Mouse (Mus musculus) adrenal gland, postnatal 4 days (tissue): ENCODE data around the gene Cnpy3. TPM values are rescaled to one million over a fixed set of nuclear protein-coding genes. Genes with fewer than 3 reads are reported as not detected.
"Not testable (repeated sequence)": the region's sequence is repeated elsewhere in the genome, so short reads cannot be mapped to it uniquely, and the experiment has no call there.

Experiments used
- DNase-seq, 2 experiments: peaks; one replicate each; pipeline ENCODE4 v3.0.0; 2021 to 2022; ENCODE audit warnings: low spot score in 2 of 2, mixed read lengths in 2 of 2
- long read RNA-seq, 2 experiments: library from polyadenylated mRNA; stranded (forward); transcript quantifications; one replicate each; pipeline ENCODE4 v2.0.0; 2021
- total RNA-seq, 2 experiments: library from RNA; stranded (reverse); gene quantifications; 2 replicates each; pipeline ENCODE4 v1.2.3; 2021

The Cnpy3 gene
- 10 to 100 TPM; 61.5 to 63.3 TPM for total RNA-seq
- long read RNA-seq, experiment 1, transcript Cnpy3-201 (6 exons, 1,908 nt), result major isoform, 80 of 110 reads
- long read RNA-seq, experiment 1, partial matches to known transcripts, result 1 of 110 reads
- long read RNA-seq, experiment 1, other reads (novel, unspliced or antisense), result 25 of 110 reads
- long read RNA-seq, experiment 2, transcript Cnpy3-201 (6 exons, 1,908 nt), result major isoform, 116 of 148 reads
- long read RNA-seq, experiment 2, partial matches to known transcripts, result 4 of 148 reads
- long read RNA-seq, experiment 2, other reads (novel, unspliced or antisense), result 19 of 148 reads

- peak; percentile 92 to 96 for DNase-seq
Measured at GRCm38 (mm10) chr17:46751794-46752556, at the start of gene Cnpy3. Gene Cnpy3, minus strand, starts transcription at chr17:46752214.

GRCm38 (mm10) chr17:46801761-46802160 lies 49.7 kb upstream of the Cnpy3 start:
- no peak for DNase-seq

- DNase-seq, result no peak
Measured at GRCm38 (mm10) chr17:46799680-46800079, 47.7 kb upstream of the Cnpy3 start.

- DNase-seq, result no peak
Measured at GRCm38 (mm10) chr17:46797386-46797785, 45.4 kb upstream of the Cnpy3 start.

GRCm38 (mm10) chr17:46796743-46797142 lies 44.7 kb upstream of the Cnpy3 start:
- no peak for DNase-seq

- DNase-seq, result no peak
Measured at GRCm38 (mm10) chr17:46792963-46793362, 40.9 kb upstream of the Cnpy3 start.

- DNase-seq, result not testable (repeated sequence)
Measured at GRCm38 (mm10) chr17:46787974-46788373, 36.0 kb upstream of the Cnpy3 start.

- DNase-seq, result no peak
Measured at GRCm38 (mm10) chr17:46786952-46787351, 34.9 kb upstream of the Cnpy3 start.

GRCm38 (mm10) chr17:46783222-46783565 lies 31.2 kb upstream of the Cnpy3 start:
- no peak for DNase-seq

- peak; percentile 86 to 91 for DNase-seq
Measured at GRCm38 (mm10) chr17:46782341-46783221, 30.6 kb upstream of the Cnpy3 start, which contains the start of gene Rpl7l1. Gene Rpl7l1, minus strand, starts transcription at chr17:46782672.

- no peak for DNase-seq
Measured at GRCm38 (mm10) chr17:46781876-46782275, 29.9 kb upstream of the Cnpy3 start.

GRCm38 (mm10) chr17:46776087-46776486 lies 24.1 kb upstream of the Cnpy3 start:
- no peak for DNase-seq

- no peak for DNase-seq
Measured at GRCm38 (mm10) chr17:46775070-46775469, 23.1 kb upstream of the Cnpy3 start.

GRCm38 (mm10) chr17:46774131-46774472 lies 22.1 kb upstream of the Cnpy3 start:
- no peak for DNase-seq

- DNase-seq, result no peak
Measured at GRCm38 (mm10) chr17:46773278-46774130, 21.5 kb upstream of the Cnpy3 start.

- DNase-seq, result peak; percentile 69 to 75
Measured at GRCm38 (mm10) chr17:46772404-46773277, 20.6 kb upstream of the Cnpy3 start, which contains the start of gene 2310039H08Rik. Gene 2310039H08Rik, plus strand, starts transcription at chr17:46772635.

GRCm38 (mm10) chr17:46772038-46772403 lies 20.0 kb upstream of the Cnpy3 start:
- no peak for DNase-seq

- no peak for DNase-seq
Measured at GRCm38 (mm10) chr17:46771616-46772015, 19.6 kb upstream of the Cnpy3 start.

GRCm38 (mm10) chr17:46771025-46771424 lies 19.0 kb upstream of the Cnpy3 start:
- DNase-seq, result no peak

- no peak for DNase-seq
Measured at GRCm38 (mm10) chr17:46770546-46770945, 18.5 kb upstream of the Cnpy3 start.
